Mouse (Mus musculus) WW6 (cell line): ENCODE results near the gene Hs3st4.

Source experiments
- DNase-seq: peaks from one replicate; pipeline ENCODE4 v3.0.0-alpha.2; 2013; ENCODE audit warnings: low read depth, low spot score

Gene Hs3st4

GRCm38 (mm10) chr7:124136133-124136532 lies 153.5 kb downstream of the Hs3st4 start:
- no peak for DNase-seq

- no peak for DNase-seq
Observed at GRCm38 (mm10) chr7:124141229-124141628, 158.6 kb downstream of the Hs3st4 start.

GRCm38 (mm10) chr7:124150901-124151300 lies 168.2 kb downstream of the Hs3st4 start:
- DNase-seq, result no peak

GRCm38 (mm10) chr7:124163301-124163700 lies 180.6 kb downstream of the Hs3st4 start:
- DNase-seq, result no peak

GRCm38 (mm10) chr7:124166229-124166628 lies 183.6 kb downstream of the Hs3st4 start:
- no peak for DNase-seq

- no peak for DNase-seq
Observed at GRCm38 (mm10) chr7:124168796-124169195, 186.1 kb downstream of the Hs3st4 start.

- DNase-seq, result no peak
Observed at GRCm38 (mm10) chr7:124170001-124170400, 187.3 kb downstream of the Hs3st4 start.

- DNase-seq, result no peak
Observed at GRCm38 (mm10) chr7:124171992-124172391, 189.3 kb downstream of the Hs3st4 start.

- DNase-seq, result no peak
Observed at GRCm38 (mm10) chr7:124180926-124181325, 198.3 kb downstream of the Hs3st4 start.

- no peak for DNase-seq
Observed at GRCm38 (mm10) chr7:124184693-124185092, 202.0 kb downstream of the Hs3st4 start.

GRCm38 (mm10) chr7:124198811-124199570 lies 216.3 kb downstream of the Hs3st4 start:
- no peak for DNase-seq

- no peak for DNase-seq
Observed at GRCm38 (mm10) chr7:124216921-124217320, 234.3 kb downstream of the Hs3st4 start.

- DNase-seq, result no peak
Observed at GRCm38 (mm10) chr7:124220556-124220955, 237.9 kb downstream of the Hs3st4 start.

GRCm38 (mm10) chr7:124237896-124238670 lies 255.4 kb downstream of the Hs3st4 start:
- no peak for DNase-seq

GRCm38 (mm10) chr7:124239903-124240647 lies 257.4 kb downstream of the Hs3st4 start:
- no peak for DNase-seq

- no peak for DNase-seq
Observed at GRCm38 (mm10) chr7:124249838-124250237, 267.2 kb downstream of the Hs3st4 start.

GRCm38 (mm10) chr7:124250566-124250965 lies 267.9 kb downstream of the Hs3st4 start:
- DNase-seq, result no peak

GRCm38 (mm10) chr7:124258419-124258818 lies 275.8 kb downstream of the Hs3st4 start:
- no peak for DNase-seq

GRCm38 (mm10) chr7:124270734-124271133 lies 288.1 kb downstream of the Hs3st4 start:
- no peak for DNase-seq

- DNase-seq, result no peak
Observed at GRCm38 (mm10) chr7:124289873-124290272, 307.2 kb downstream of the Hs3st4 start.

- no peak for DNase-seq
Observed at GRCm38 (mm10) chr7:124319451-124319850, 336.8 kb downstream of the Hs3st4 start.

GRCm38 (mm10) chr7:124335635-124336034 lies 353.0 kb downstream of the Hs3st4 start:
- DNase-seq, result no peak
